Mouse (Mus musculus) liver, embryonic 14.5 days (tissue): ENCODE measurements around the gene Cfap70.

Experiments
- CTCF ChIP-seq: IDR thresholded peaks from 2 replicates; pipeline ENCODE4 v1.5.1; 2016; ENCODE audit warnings: antibody characterized with exemption, low read depth, control low read depth
- EP300 ChIP-seq: IDR thresholded peaks from 2 replicates; pipeline ENCODE4 v1.6.1; 2016; ENCODE audit warnings: antibody characterized with exemption, low read depth

DNA sequence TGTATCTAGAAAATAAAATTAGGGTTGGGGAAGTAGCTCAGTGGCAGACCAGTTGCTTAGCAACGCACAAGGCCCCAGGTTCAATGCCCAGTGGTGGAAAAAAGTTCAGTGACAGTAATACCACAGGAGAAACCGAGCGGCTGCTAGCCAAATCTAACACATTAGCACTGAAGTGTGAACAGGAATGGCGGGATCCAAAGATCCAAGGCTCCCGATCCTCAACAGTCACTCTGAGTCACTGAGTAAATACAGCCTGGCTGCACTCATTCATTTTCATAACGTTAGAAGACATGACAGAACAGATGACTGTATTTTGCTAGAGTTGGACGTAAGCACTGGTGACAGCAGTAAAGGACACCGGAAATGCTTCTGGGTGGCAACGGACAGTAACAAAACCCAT is 106.1 kb downstream of the Cfap70 start:
- TF ChIP-seq CTCF (no peak), EP300 (no peak)
